Mouse (Mus musculus): ENCODE results near the gene Tbc1d1.

Gene Tbc1d1

GRCm38 (mm10) chr5:64383215-64383614, 227.1 kb downstream of the Tbc1d1 start:
- DNase-seq (ENCODE audit: low spot score) = no peak

- DNase-seq (ENCODE audit: low spot score) = no peak
Observed at GRCm38 (mm10) chr5:64384546-64384945, 228.4 kb downstream of the Tbc1d1 start.

- no peak for DNase-seq (ENCODE audit: low spot score)
Observed at GRCm38 (mm10) chr5:64386996-64387395, 230.9 kb downstream of the Tbc1d1 start.

- DNase-seq (ENCODE audit: low spot score) = no peak
Observed at GRCm38 (mm10) chr5:64389202-64389929, 233.3 kb downstream of the Tbc1d1 start.

GRCm38 (mm10) chr5:64391346-64391745, 235.2 kb downstream of the Tbc1d1 start:
- no peak for DNase-seq (ENCODE audit: low spot score)

- DNase-seq (ENCODE audit: low spot score) = no peak
Observed at GRCm38 (mm10) chr5:64392426-64393020, 236.4 kb downstream of the Tbc1d1 start.

- no peak for DNase-seq (ENCODE audit: low spot score)
Observed at GRCm38 (mm10) chr5:64393530-64393929, 237.4 kb downstream of the Tbc1d1 start.

GRCm38 (mm10) chr5:64398155-64398554, 242.1 kb downstream of the Tbc1d1 start:
- DNase-seq (ENCODE audit: low spot score) = no peak

- DNase-seq (ENCODE audit: low spot score) = no peak
Observed at GRCm38 (mm10) chr5:64400742-64401141, 244.6 kb downstream of the Tbc1d1 start.
